Comparison of ENCODE assay signal across 8 mouse cellular contexts in genomic region chr9:110733102-110733501, GRCm38 (mm10). TPM values are rescaled to one million over a fixed set of nuclear protein-coding genes. Genes with fewer than 3 reads are reported as not detected.
A peak's percentile ranks its signal among the peaks of the same experiment; 100 is the strongest.
DNase-seq lines count a peak whose midpoint lies in the region; ATAC-seq and TF ChIP-seq lines count a peak whose summit lies in the region.

No protein-coding gene starts in this region.

- peak overlapping the region; percentile 68 for H3K4me2 ChIP-seq in heart, postnatal 0 days (ENCODE audit: low read depth, low read length)
- peak overlapping the region; percentile 69 for H3K4me2 ChIP-seq in hindbrain, embryonic 14.5 days (replicated peaks)
- H3K4me2 ChIP-seq in midbrain, embryonic 12.5 days (replicated peaks) = peak overlapping the region; percentile 69

- H3K36me3 ChIP-seq in heart, postnatal 0 days (replicated peaks; ENCODE audit: control insufficient read depth, insufficient read depth, low read length) = no peaks in the 10 kb centered on the region
- H3K36me3 ChIP-seq in hindbrain, embryonic 14.5 days (replicated peaks; ENCODE audit: control insufficient read depth, insufficient read depth) = no peaks in the 10 kb centered on the region
- H3K36me3 ChIP-seq in midbrain, embryonic 12.5 days = no peaks in the 10 kb centered on the region

- peak overlapping the region; percentile 49 for H3K4me3 ChIP-seq in heart, postnatal 0 days (ENCODE audit: low read depth, low read length)
- H3K4me3 ChIP-seq in bone marrow macrophage, adult 2 months (ENCODE audit: insufficient read depth, low read length) = peak overlapping the region; percentile 50
- peak overlapping the region; percentile 32 for H3K4me3 ChIP-seq in hindbrain, embryonic 14.5 days (replicated peaks; ENCODE audit: low read length)
- H3K4me3 ChIP-seq in midbrain, embryonic 12.5 days = peak overlapping the region; percentile 34

- no peak for TF ChIP-seq CTCF in heart, postnatal 0 days (IDR thresholded peaks at IDR 0.05; ENCODE audit: low read depth)
- no peak for TF ChIP-seq CTCF in bone marrow macrophage, adult 2 months (IDR thresholded peaks at IDR 0.05; ENCODE audit: low read depth, low read length)

- 11% methylated on average over 8 of the region's 8 CpGs for WGBS in heart, postnatal 0 days
- WGBS in hindbrain, embryonic 14.5 days = 12% methylated on average over 8 of the region's 8 CpGs
- WGBS in midbrain, embryonic 12.5 days = 8% methylated on average over 8 of the region's 8 CpGs

- no peak for DNase-seq in heart, postnatal 0 days (ENCODE audit: low spot score)
- DNase-seq in heart, adult 18-20 months = no peak
- no peak for DNase-seq in hindbrain, embryonic 14.5 days (ENCODE audit: low spot score)
- no peak for DNase-seq in left cerebral cortex, adult 9 months (ENCODE audit: low spot score in 2 of 2)
- no peak for DNase-seq in thymus, postnatal 14 days
- no peak for DNase-seq in gastrocnemius, adult 18-20 months (ENCODE audit: low spot score)

- H3K4me1 ChIP-seq in heart, postnatal 0 days (ENCODE audit: control insufficient read depth, insufficient read depth) = peaks cover 15% of the 10 kb centered on the region
- H3K4me1 ChIP-seq in bone marrow macrophage, adult 2 months (ENCODE audit: control insufficient read depth, insufficient read depth, low read length) = peaks cover 10% of the 10 kb centered on the region
- peaks cover 12% of the 10 kb centered on the region for H3K4me1 ChIP-seq in hindbrain, embryonic 14.5 days (replicated peaks; ENCODE audit: control insufficient read depth, insufficient read depth, low read length)
- H3K4me1 ChIP-seq in midbrain, embryonic 12.5 days = peaks cover 17% of the 10 kb centered on the region

- no peak for ATAC-seq in heart, postnatal 0 days (ENCODE audit: insufficient read depth, low read depth)
- no peak for ATAC-seq in hindbrain, embryonic 14.5 days (ENCODE audit: low FRiP score)
- 0 out of 2 replicates have a peak, but pooled peaks have one; percentile 32 for ATAC-seq in midbrain, embryonic 12.5 days (ENCODE audit: low FRiP score, low read depth)

- 0 out of 2 replicates have a peak overlapping the region, but pooled peaks have one; percentile 31 for H3K27ac ChIP-seq in heart, postnatal 0 days (ENCODE audit: low read depth)
- peak overlapping the region; percentile 59 for H3K27ac ChIP-seq in bone marrow macrophage, adult 2 months (ENCODE audit: insufficient read depth, low read depth, low read length)
- H3K27ac ChIP-seq in hindbrain, embryonic 14.5 days = no peak overlapping the region
- H3K27ac ChIP-seq in midbrain, embryonic 12.5 days (replicated peaks) = no peak overlapping the region

- H3K27me3 ChIP-seq in heart, postnatal 0 days (ENCODE audit: control insufficient read depth, insufficient read depth, low read length) = no peaks in the 10 kb centered on the region
- peaks cover 8% of the 10 kb centered on the region; the same call in 1 of the 2 replicates for H3K27me3 ChIP-seq in hindbrain, embryonic 14.5 days (ENCODE audit: control insufficient read depth, insufficient read depth, low read length)
- H3K27me3 ChIP-seq in midbrain, embryonic 12.5 days = peaks cover 71% of the 10 kb centered on the region

- no peak for TF ChIP-seq EP300 in heart, postnatal 0 days (IDR thresholded peaks at IDR 0.05; ENCODE audit: low read depth)

- TF ChIP-seq POLR2A in bone marrow macrophage, adult 2 months (IDR thresholded peaks at IDR 0.05; ENCODE audit: borderline replicate concordance, low read depth, low read length) = no peak

- peak overlapping the region; percentile 46 for H3K9ac ChIP-seq in heart, postnatal 0 days (replicated peaks; ENCODE audit: low read depth, low read length)
- H3K9ac ChIP-seq in hindbrain, embryonic 14.5 days = peak overlapping the region; percentile 6; the same call in 1 of the 2 replicates
- peak overlapping the region; percentile 43 for H3K9ac ChIP-seq in midbrain, embryonic 12.5 days (replicated peaks)

- H3K9me3 ChIP-seq in heart, postnatal 0 days (replicated peaks; ENCODE audit: control insufficient read depth, low read length) = no peaks in the 10 kb centered on the region
- no peaks in the 10 kb centered on the region for H3K9me3 ChIP-seq in hindbrain, embryonic 14.5 days (ENCODE audit: control insufficient read depth, low read length)
- H3K9me3 ChIP-seq in midbrain, embryonic 12.5 days = no peaks in the 10 kb centered on the region

RNA-seq across cellular contexts. Expression of gene Myl3, which starts 8.6 kb away (rescaled TPM):
- total RNA-seq in heart, postnatal 0 days (2014; rRNA removed; ENCODE audit: low replicate concordance) = 7,206 and 8,752 TPM in 2 replicates
- 7,883 and 7,975 TPM in 2 replicates for polyA plus RNA-seq in heart, postnatal 0 days (2015; fragmentation: Nextera tagmentation; extraction: Ambion mirVana)
- total RNA-seq in heart, adult 18-20 months (2021) = over 10,000 TPM; 10,039 to 12,689 TPM
- not detected in 2 replicates for polyA plus RNA-seq in bone marrow macrophage, adult 2 months (2012; ENCODE audit: insufficient read depth, insufficient read length, missing spikeins)
- polyA plus RNA-seq in hindbrain, embryonic 14.5 days (2014; fragmentation: Nextera tagmentation; extraction: Ambion mirVana) = 0.26 and 0.43 TPM in 2 replicates
- 1.2 and 1.3 TPM in 2 replicates for polyA plus RNA-seq in midbrain, embryonic 12.5 days (2016; fragmentation: Nextera tagmentation; extraction: Ambion mirVana)
- 100 to 1,000 TPM; 624 to 860 TPM for total RNA-seq in gastrocnemius, adult 18-20 months (2021)

RNA-seq across cellular contexts. Expression of gene Pth1r, which starts 13.8 kb away (rescaled TPM):
- total RNA-seq in heart, postnatal 0 days (2014; rRNA removed; ENCODE audit: low replicate concordance) = 34.2 and 41.8 TPM in 2 replicates
- polyA plus RNA-seq in heart, postnatal 0 days (2015; fragmentation: Nextera tagmentation; extraction: Ambion mirVana) = 11.4 and 12.0 TPM in 2 replicates
- total RNA-seq in heart, adult 18-20 months (2021) = 1 to 10 TPM; 4.6 to 6.3 TPM
- polyA plus RNA-seq in bone marrow macrophage, adult 2 months (2012; ENCODE audit: insufficient read depth, insufficient read length, missing spikeins) = 0.34 TPM in 1 of 2 replicates, not detected in the other
- 10.1 and 12.8 TPM in 2 replicates for polyA plus RNA-seq in hindbrain, embryonic 14.5 days (2014; fragmentation: Nextera tagmentation; extraction: Ambion mirVana)
- polyA plus RNA-seq in midbrain, embryonic 12.5 days (2016; fragmentation: Nextera tagmentation; extraction: Ambion mirVana) = 32.8 and 35.7 TPM in 2 replicates
- 1 to 10 TPM in 1 of 2 experiments, under 1 TPM in 1; 0.82 to 1.1 TPM for total RNA-seq in gastrocnemius, adult 18-20 months (2021)

Comparison
In these comparisons a context has a peak if more than half of its experiments do, and no peak if none do; other contexts are left out.
1. H3K27ac ChIP-seq: peak in heart, postnatal 0 days (single experiment) and bone marrow macrophage, adult 2 months (single experiment); none in hindbrain, embryonic 14.5 days (single experiment) and midbrain, embryonic 12.5 days (single experiment).
2. RNA of gene Myl3, which starts 8.6 kb away (polyA plus RNA-seq): 7,883 to 7,975 TPM in heart, postnatal 0 days; 1.2 to 1.3 TPM in midbrain, embryonic 12.5 days, 0.26 to 0.43 TPM in hindbrain, embryonic 14.5 days and not detected in bone marrow macrophage, adult 2 months; every median in the first group is over 1,000 times any median in the second.
3. Peak in every context shown above with its lines, with median percentiles within 50 percentile points of each other: H3K4me2 ChIP-seq, H3K4me3 ChIP-seq and H3K9ac ChIP-seq.